Mouse (Mus musculus) liver, embryonic 12.5 days (tissue): ENCODE data around the gene Cebpa. TPM values are rescaled to one million over a fixed set of nuclear protein-coding genes. Genes with fewer than 3 reads are reported as not detected.
A peak's percentile ranks its signal among the peaks of the same experiment; 100 is the strongest.

ENCODE experiments used
- ATAC-seq: fragments of 200-750 bp; cut with Nextera tagmentation; 2 replicates; pipeline ENCODE4 v1.8.0; 2017; ENCODE audit warnings: moderate number of reproducible peaks, mild to moderate bottlenecking, moderate library complexity
- H3K27ac ChIP-seq: fragments of 300-500 bp; sonication (generic); 2 replicates; pipeline ENCODE4 v1.5.1; 2016; ENCODE audit warnings: mild to moderate bottlenecking
- H3K27me3 ChIP-seq: fragments of 300-500 bp; sonication (generic); replicated peaks from 2 replicates; pipeline ENCODE4 v1.6.1; 2016; ENCODE audit warnings: mild to moderate bottlenecking, moderate library complexity
- H3K36me3 ChIP-seq: fragments of 300-500 bp; sonication (generic); 2 replicates; pipeline ENCODE4 v1.6.1; 2016; ENCODE audit warnings: mild to moderate bottlenecking, moderate library complexity
- H3K4me1 ChIP-seq: fragments of 300-500 bp; sonication (generic); 2 replicates; pipeline ENCODE4 v1.6.1; 2016
- H3K4me2 ChIP-seq: fragments of 300-500 bp; sonication (generic); 2 replicates; pipeline ENCODE4 v1.6.1; 2016; ENCODE audit warnings: mild to moderate bottlenecking, moderate library complexity
- H3K4me3 ChIP-seq: fragments of 300-500 bp; sonication (generic); 2 replicates; pipeline ENCODE4 v1.5.1; 2016; ENCODE audit warnings: mild to moderate bottlenecking, moderate library complexity
- H3K9ac ChIP-seq: fragments of 300-500 bp; sonication (generic); 2 replicates; pipeline ENCODE4 v1.6.1; 2016; ENCODE audit warnings: mild to moderate bottlenecking, moderate library complexity
- H3K9me3 ChIP-seq: fragments of 300-500 bp; sonication (generic); replicated peaks from 2 replicates; pipeline ENCODE4 v1.6.1; 2016; ENCODE audit warnings: mild to moderate bottlenecking, moderate library complexity
- WGBS: fragments of 180-500 bp; shearing (Covaris S2); methylation state at CpG from one replicate; pipeline ENCODE4 v1.1.7; 2016; ENCODE audit not compliant: insufficient replicate concordance; 5-methylcytosine and 5-hydroxymethylcytosine counted together
- polyA plus RNA-seq: library from polyadenylated mRNA; unstranded; fragments of >200 nt; fragmentation: Nextera tagmentation; extraction: Ambion mirVana; gene quantifications from 2 replicates; pipeline ENCODE4 v1.2.1, GENCODE M21; 2016

Gene Cebpa
- polyA plus RNA-seq, 1 experiment from 2014 or later = 11.5 TPM

GRCm38 (mm10) chr7:35107630-35108029 is 11.5 kb upstream of the Cebpa start:
- Histone ChIP-seq H3K27me3 (no peaks in the 10 kb centered on the region), H3K4me1 (0 out of 2 replicates have a peak, but pooled peaks cover 3% of the 10 kb centered on the region), H3K27ac (no peak overlapping the region), H3K9ac (no peak overlapping the region), H3K4me2 (no peak overlapping the region), H3K4me3 (no peak overlapping the region), H3K36me3 (no peaks in the 10 kb centered on the region), H3K9me3 (no peaks in the 10 kb centered on the region)
- 29% methylated on average over 3 of the region's 3 CpGs for WGBS
- no peak for ATAC-seq

- no peak overlapping the region for H3K4me3 ChIP-seq
- ATAC-seq = no peak
- no peak overlapping the region for H3K9ac ChIP-seq
- no peaks in the 10 kb centered on the region for H3K27me3 ChIP-seq
- no peaks in the 10 kb centered on the region for H3K9me3 ChIP-seq
- no peak overlapping the region for H3K4me2 ChIP-seq
- WGBS = 54% methylated on average over 2 of the region's 2 CpGs
- H3K4me1 ChIP-seq = 0 out of 2 replicates have a peak, but pooled peaks cover 7% of the 10 kb centered on the region
- H3K27ac ChIP-seq = no peak overlapping the region
- H3K36me3 ChIP-seq = no peaks in the 10 kb centered on the region
Observed at GRCm38 (mm10) chr7:35108046-35108445, 11.0 kb upstream of the Cebpa start.

GRCm38 (mm10) chr7:35108663-35109062 is 10.4 kb upstream of the Cebpa start:
- Histone ChIP-seq H3K4me2 (no peak overlapping the region), H3K9ac (no peak overlapping the region), H3K4me3 (no peak overlapping the region), H3K9me3 (no peaks in the 10 kb centered on the region), H3K4me1 (0 out of 2 replicates have a peak, but pooled peaks cover 11% of the 10 kb centered on the region), H3K27ac (no peak overlapping the region), H3K27me3 (0 out of 2 replicates have a peak, but pooled peaks cover under 1% of the 10 kb centered on the region), H3K36me3 (no peaks in the 10 kb centered on the region)
- 47% methylated on average over 6 of the region's 6 CpGs for WGBS
- ATAC-seq = no peak

GRCm38 (mm10) chr7:35113136-35113535 is 6.0 kb upstream of the Cebpa start:
- Histone ChIP-seq H3K4me1 (0 out of 2 replicates have a peak, but pooled peaks cover 8% of the 10 kb centered on the region), H3K4me2 (no peak overlapping the region), H3K4me3 (no peak overlapping the region), H3K36me3 (no peaks in the 10 kb centered on the region), H3K9ac (no peak overlapping the region), H3K9me3 (no peaks in the 10 kb centered on the region), H3K27me3 (peaks cover 33% of the 10 kb centered on the region), H3K27ac (no peak overlapping the region)
- ATAC-seq = no peak
- 42% methylated on average over 4 of the region's 4 CpGs for WGBS

- Histone ChIP-seq H3K9me3 (no peaks in the 10 kb centered on the region), H3K4me2 (no peak overlapping the region), H3K36me3 (no peaks in the 10 kb centered on the region), H3K27me3 (peaks cover 39% of the 10 kb centered on the region), H3K9ac (no peak overlapping the region), H3K27ac (no peak overlapping the region), H3K4me3 (no peak overlapping the region), H3K4me1 (0 out of 2 replicates have a peak, but pooled peaks cover 8% of the 10 kb centered on the region)
- ATAC-seq = no peak
- WGBS = 60% methylated on average over 5 of the region's 5 CpGs
Observed at GRCm38 (mm10) chr7:35113721-35114120, 5.4 kb upstream of the Cebpa start.

- Histone ChIP-seq H3K4me2 (no peak overlapping the region), H3K27ac (0 out of 2 replicates have a peak overlapping the region, but pooled peaks have one; percentile 17), H3K9ac (no peak overlapping the region), H3K9me3 (no peaks in the 10 kb centered on the region), H3K27me3 (peaks cover 67% of the 10 kb centered on the region), H3K36me3 (no peaks in the 10 kb centered on the region), H3K4me1 (peaks cover 20% of the 10 kb centered on the region), H3K4me3 (no peak overlapping the region)
- WGBS = 38% methylated on average over 3 of the region's 3 CpGs
- ATAC-seq = peak; percentile 44; the same call in 1 of the 2 replicates
Observed at GRCm38 (mm10) chr7:35116524-35116923, 2.6 kb upstream of the Cebpa start.

GRCm38 (mm10) chr7:35117052-35117451 is 2.0 kb upstream of the Cebpa start:
- Histone ChIP-seq H3K27me3 (peaks cover 73% of the 10 kb centered on the region), H3K9ac (no peak overlapping the region), H3K4me2 (no peak overlapping the region)

GRCm38 (mm10) chr7:35117761-35118098 is 1.4 kb upstream of the Cebpa start:
- H3K27me3 ChIP-seq = peaks cover 79% of the 10 kb centered on the region
- no peaks in the 10 kb centered on the region for H3K36me3 ChIP-seq
- H3K4me3 ChIP-seq = peak overlapping the region; percentile 59
- peaks cover 23% of the 10 kb centered on the region for H3K4me1 ChIP-seq
- H3K27ac ChIP-seq = peak overlapping the region; percentile 75
- ATAC-seq = no peak
- 2% methylated on average over 25 of the region's 25 CpGs for WGBS
- peak overlapping the region; percentile 46; the same call in 1 of the 2 replicates for H3K9ac ChIP-seq
- peak overlapping the region; percentile 64 for H3K4me2 ChIP-seq
- no peaks in the 10 kb centered on the region for H3K9me3 ChIP-seq

More at GRCm38 (mm10) chr7:35117052-35117451, 2.0 kb upstream of the Cebpa start:
- no peaks in the 10 kb centered on the region for H3K9me3 ChIP-seq
- ATAC-seq = no peak
- H3K4me1 ChIP-seq = peaks cover 20% of the 10 kb centered on the region
- no peaks in the 10 kb centered on the region for H3K36me3 ChIP-seq
- H3K27ac ChIP-seq = 0 out of 2 replicates have a peak overlapping the region, but pooled peaks have one; percentile 17
- H3K4me3 ChIP-seq = no peak overlapping the region
- WGBS = 20% methylated on average over 5 of the region's 5 CpGs

- no peaks in the 10 kb centered on the region for H3K36me3 ChIP-seq
- peak; percentile 40; the same call in 1 of the 2 replicates for ATAC-seq
- peaks cover 84% of the 10 kb centered on the region for H3K27me3 ChIP-seq
- H3K4me2 ChIP-seq = peak overlapping the region; percentile 64
- peak overlapping the region; percentile 75 for H3K27ac ChIP-seq
- H3K9ac ChIP-seq = peak overlapping the region; percentile 46
- H3K4me1 ChIP-seq = peaks cover 22% of the 10 kb centered on the region
- WGBS = under 1% methylated on average over 49 of the region's 49 CpGs
- H3K9me3 ChIP-seq = no peaks in the 10 kb centered on the region
- peak overlapping the region; percentile 59 for H3K4me3 ChIP-seq
Observed at GRCm38 (mm10) chr7:35118099-35118781, 853 bp upstream of the Cebpa start.

GRCm38 (mm10) chr7:35119506-35120145 is 533 bp downstream of the Cebpa start:
- Histone ChIP-seq H3K4me1 (peaks cover 28% of the 10 kb centered on the region), H3K9me3 (no peaks in the 10 kb centered on the region), H3K36me3 (no peaks in the 10 kb centered on the region), H3K9ac (peak overlapping the region; percentile 62), H3K27me3 (peaks cover 88% of the 10 kb centered on the region), H3K27ac (peak overlapping the region; percentile 58), H3K4me3 (peak overlapping the region; percentile 59), H3K4me2 (peak overlapping the region; percentile 64)
- ATAC-seq = peak; percentile 13; the same call in 1 of the 2 replicates
- WGBS = 1% methylated on average over 69 of the region's 83 CpGs

- H3K27me3 ChIP-seq = peaks cover 88% of the 10 kb centered on the region
- ATAC-seq = no peak
Observed at GRCm38 (mm10) chr7:35120146-35120691, 1.1 kb downstream of the Cebpa start.

GRCm38 (mm10) chr7:35121150-35121549 is 2.1 kb downstream of the Cebpa start:
- peak overlapping the region; percentile 62; the same call in 1 of the 2 replicates for H3K9ac ChIP-seq
- 35% methylated on average over 8 of the region's 8 CpGs for WGBS

More at GRCm38 (mm10) chr7:35120146-35120691, 1.1 kb downstream of the Cebpa start:
- H3K27ac ChIP-seq = peak overlapping the region; percentile 58; the same call in 1 of the 2 replicates
- peak overlapping the region; percentile 59 for H3K4me3 ChIP-seq
- no peaks in the 10 kb centered on the region for H3K36me3 ChIP-seq
- H3K9me3 ChIP-seq = no peaks in the 10 kb centered on the region
- H3K4me2 ChIP-seq = peak overlapping the region; percentile 64
- H3K9ac ChIP-seq = peak overlapping the region; percentile 62
- under 1% methylated on average over 45 of the region's 53 CpGs for WGBS
- H3K4me1 ChIP-seq = peaks cover 28% of the 10 kb centered on the region

More at GRCm38 (mm10) chr7:35121150-35121549, 2.1 kb downstream of the Cebpa start:
- Histone ChIP-seq H3K4me2 (peak overlapping the region; percentile 64), H3K27me3 (peaks cover 81% of the 10 kb centered on the region), H3K4me3 (peak overlapping the region; percentile 59), H3K4me1 (peaks cover 28% of the 10 kb centered on the region), H3K27ac (no peak overlapping the region), H3K36me3 (no peaks in the 10 kb centered on the region), H3K9me3 (no peaks in the 10 kb centered on the region)
- ATAC-seq = no peak
